Mouse (Mus musculus): ENCODE measurements at regions not wholly inside any gene's neighbourhood (a gene's known extent, or its start where the extent isn't known, plus 50 kb on each side); places are given as distances from the start of the nearest gene placed in this dataset.

DNA sequence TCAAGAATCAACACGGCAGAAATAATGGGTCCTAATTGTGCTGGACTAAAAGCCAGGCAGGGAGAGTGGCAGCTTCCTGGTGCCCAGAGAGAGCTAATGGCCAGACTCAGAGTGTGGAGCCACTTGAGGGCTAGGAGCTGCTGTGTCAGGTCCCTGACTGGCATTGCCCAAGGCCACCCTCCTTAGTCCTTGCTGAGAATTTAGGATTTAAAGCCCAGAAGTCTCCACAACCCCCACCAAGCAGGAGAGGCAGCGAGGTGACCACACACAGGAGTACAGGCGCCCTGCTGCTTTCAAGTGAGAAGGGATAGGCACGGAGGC lies 133.7 kb downstream of the Tpra1 start:
- Histone ChIP-seq H3K4me1 (ENCODE audit: control insufficient read depth, insufficient read depth, low read length) (no peaks in the 10 kb centered on the region), H3K9me3 (replicated peaks; ENCODE audit: control insufficient read depth, low read length) (no peaks in the 10 kb centered on the region), H3K36me3 (replicated peaks; ENCODE audit: control insufficient read depth, insufficient read depth, low read depth, low read length) (no peaks in the 10 kb centered on the region), H3K4me2 (ENCODE audit: low read depth, low read length) (no peak overlapping the region), H3K9ac (replicated peaks; ENCODE audit: low read length) (no peak overlapping the region), H3K4me3 (ENCODE audit: low read depth, low read length) (no peak overlapping the region), H3K27me3 (ENCODE audit: control insufficient read depth, insufficient read depth, low read length) (no peaks in the 10 kb centered on the region; the same call in 1 of the 2 replicates), H3K27ac (replicated peaks; ENCODE audit: low read depth, low read length) (no peak overlapping the region)
- 51% methylated on average over 4 of the region's 4 CpGs for WGBS
- DNase-seq (ENCODE audit: low spot score): no peak
- no peak for ATAC-seq (replicated peaks; ENCODE audit: insufficient number of reproducible peaks, low FRiP score, low TSS enrichment, low read depth)

- no peak overlapping the region for H3K27ac ChIP-seq (replicated peaks; ENCODE audit: low read depth, low read length)
- no peaks in the 10 kb centered on the region for H3K4me1 ChIP-seq (ENCODE audit: control insufficient read depth, insufficient read depth, low read length)
- H3K4me3 ChIP-seq (ENCODE audit: low read depth, low read length): no peak overlapping the region
- H3K9ac ChIP-seq (replicated peaks; ENCODE audit: low read length): no peak overlapping the region
- 28% methylated on average over 2 of the region's 2 CpGs for WGBS
- no peaks in the 10 kb centered on the region; the same call in 1 of the 2 replicates for H3K27me3 ChIP-seq (ENCODE audit: control insufficient read depth, insufficient read depth, low read length)
- no peaks in the 10 kb centered on the region for H3K36me3 ChIP-seq (replicated peaks; ENCODE audit: control insufficient read depth, insufficient read depth, low read depth, low read length)
- H3K4me2 ChIP-seq (ENCODE audit: low read depth, low read length): no peak overlapping the region
- no peak for ATAC-seq (replicated peaks; ENCODE audit: insufficient number of reproducible peaks, low FRiP score, low TSS enrichment, low read depth)
- no peak for DNase-seq (ENCODE audit: low spot score)
- no peaks in the 10 kb centered on the region for H3K9me3 ChIP-seq (replicated peaks; ENCODE audit: control insufficient read depth, low read length)
These were observed 135.3 kb downstream of the Tpra1 start for GRCm38 (mm10) chr6:89037392-89037791.

DNA sequence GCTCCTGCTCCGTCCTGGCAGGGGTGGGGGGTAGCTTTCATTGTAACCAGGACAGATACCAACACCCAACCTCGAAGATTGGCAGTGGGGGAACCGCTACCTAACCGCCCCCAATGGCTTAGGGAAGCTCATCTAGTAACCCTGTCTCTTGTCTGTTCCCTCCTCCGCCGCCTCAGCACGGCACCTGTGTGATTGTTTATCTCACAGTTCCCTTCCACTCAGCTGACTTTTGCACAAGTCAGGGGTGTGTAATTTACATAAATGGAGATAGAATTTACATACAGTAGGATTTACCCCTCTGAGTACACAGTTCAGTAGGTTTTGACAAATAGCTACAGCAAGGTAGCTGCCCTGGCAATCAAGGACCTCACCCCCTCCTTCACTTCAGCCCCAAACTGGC lies 135.8 kb downstream of the Tpra1 start:
- Histone ChIP-seq H3K4me2 (ENCODE audit: low read depth, low read length) (no peak overlapping the region), H3K27me3 (ENCODE audit: control insufficient read depth, insufficient read depth, low read length) (no peaks in the 10 kb centered on the region; the same call in 1 of the 2 replicates), H3K4me3 (ENCODE audit: low read depth, low read length) (no peak overlapping the region), H3K9ac (replicated peaks; ENCODE audit: low read length) (no peak overlapping the region), H3K4me1 (ENCODE audit: control insufficient read depth, insufficient read depth, low read length) (no peaks in the 10 kb centered on the region), H3K36me3 (replicated peaks; ENCODE audit: control insufficient read depth, insufficient read depth, low read depth, low read length) (no peaks in the 10 kb centered on the region), H3K27ac (replicated peaks; ENCODE audit: low read depth, low read length) (no peak overlapping the region), H3K9me3 (replicated peaks; ENCODE audit: control insufficient read depth, low read length) (no peaks in the 10 kb centered on the region)
- ATAC-seq (replicated peaks; ENCODE audit: insufficient number of reproducible peaks, low FRiP score, low TSS enrichment, low read depth) (no peak), DNase-seq (ENCODE audit: low spot score) (no peak)
- 70% methylated on average over 7 of the region's 7 CpGs for WGBS

DNA sequence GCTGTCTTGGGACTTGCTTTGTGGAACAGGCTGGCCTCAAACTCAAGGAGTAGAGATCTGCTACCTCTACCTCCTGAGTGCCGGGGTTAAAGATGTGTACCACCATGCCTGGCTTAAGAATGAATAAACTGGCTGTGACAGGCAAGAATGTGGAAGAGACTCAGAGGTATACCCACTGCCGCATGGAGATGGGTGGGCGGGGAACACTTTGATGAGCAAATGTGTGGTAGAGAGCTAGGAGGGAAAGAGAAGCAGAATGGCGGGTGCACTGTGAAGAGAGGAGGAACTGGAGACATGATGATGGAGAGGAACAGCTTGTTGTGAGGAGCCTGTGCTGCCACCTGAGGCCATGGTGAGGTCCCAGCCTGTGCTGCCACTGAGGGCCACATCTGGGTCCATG lies 138.9 kb downstream of the Tpra1 start:
- no peak for ATAC-seq (replicated peaks; ENCODE audit: insufficient number of reproducible peaks, low FRiP score, low TSS enrichment, low read depth)
- no peak overlapping the region for H3K9ac ChIP-seq (replicated peaks; ENCODE audit: low read length)
- no peak overlapping the region for H3K27ac ChIP-seq (replicated peaks; ENCODE audit: low read depth, low read length)
- no peaks in the 10 kb centered on the region for H3K36me3 ChIP-seq (replicated peaks; ENCODE audit: control insufficient read depth, insufficient read depth, low read depth, low read length)
- H3K4me3 ChIP-seq (ENCODE audit: low read depth, low read length): no peak overlapping the region
- no peaks in the 10 kb centered on the region for H3K9me3 ChIP-seq (replicated peaks; ENCODE audit: control insufficient read depth, low read length)
- H3K27me3 ChIP-seq (ENCODE audit: control insufficient read depth, insufficient read depth, low read length): no peaks in the 10 kb centered on the region
- no peak overlapping the region for H3K4me2 ChIP-seq (ENCODE audit: low read depth, low read length)
- no peaks in the 10 kb centered on the region for H3K4me1 ChIP-seq (ENCODE audit: control insufficient read depth, insufficient read depth, low read length)
- WGBS: 84% methylated on average over 4 of the region's 4 CpGs
- DNase-seq (ENCODE audit: low spot score): no peak

DNA sequence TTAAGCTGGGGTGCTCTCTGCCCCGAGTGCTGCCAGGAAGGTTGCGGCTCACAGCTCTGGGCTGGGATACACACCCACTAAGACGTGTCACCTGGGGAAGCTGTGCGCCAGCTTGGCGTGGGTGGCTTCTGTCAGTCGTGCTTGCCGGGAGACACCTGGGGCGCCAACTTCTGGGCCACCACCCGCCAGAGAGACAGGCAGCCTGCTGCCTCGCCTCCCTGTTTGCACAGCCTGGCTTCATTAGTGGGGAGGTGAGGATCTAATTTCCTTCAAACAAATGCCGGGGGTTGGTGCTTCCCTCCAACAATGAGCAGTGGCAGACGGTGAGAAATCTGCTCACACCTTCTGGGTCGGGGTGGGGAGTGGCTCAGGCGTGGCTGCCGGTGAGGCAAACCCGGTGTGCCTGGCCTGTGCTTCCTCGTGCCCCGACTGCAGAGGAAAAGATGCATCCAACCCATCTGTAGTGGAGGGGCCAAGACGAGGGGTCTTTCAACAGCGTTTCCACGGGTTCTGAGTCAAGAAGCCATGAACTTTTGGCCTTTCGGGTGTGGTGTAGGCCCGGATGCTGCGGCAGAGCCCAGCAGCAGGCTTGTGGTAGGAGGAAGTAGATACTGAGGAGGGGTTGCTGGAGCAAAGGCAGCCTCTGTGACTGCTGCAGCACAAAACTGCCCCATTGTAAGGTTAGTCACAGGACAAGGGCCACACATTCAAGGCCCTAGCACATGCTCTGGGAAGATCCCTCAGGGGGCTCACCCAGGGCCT lies 140.6 kb downstream of the Tpra1 start:
- Histone ChIP-seq H3K27ac (replicated peaks; ENCODE audit: low read depth, low read length) (no peak overlapping the region), H3K9me3 (replicated peaks; ENCODE audit: control insufficient read depth, low read length) (no peaks in the 10 kb centered on the region), H3K4me3 (ENCODE audit: low read depth, low read length) (no peak overlapping the region), H3K27me3 (ENCODE audit: control insufficient read depth, insufficient read depth, low read length) (no peaks in the 10 kb centered on the region), H3K4me1 (ENCODE audit: control insufficient read depth, insufficient read depth, low read length) (no peaks in the 10 kb centered on the region), H3K36me3 (replicated peaks; ENCODE audit: control insufficient read depth, insufficient read depth, low read depth, low read length) (no peaks in the 10 kb centered on the region), H3K9ac (replicated peaks; ENCODE audit: low read length) (no peak overlapping the region), H3K4me2 (ENCODE audit: low read depth, low read length) (no peak overlapping the region)
- ATAC-seq (replicated peaks; ENCODE audit: insufficient number of reproducible peaks, low FRiP score, low TSS enrichment, low read depth) (no peak), DNase-seq (ENCODE audit: low spot score) (peak; percentile 18)
- 50% methylated on average over 24 of the region's 24 CpGs for WGBS

- DNase-seq (ENCODE audit: low spot score) (no peak), ATAC-seq (replicated peaks; ENCODE audit: insufficient number of reproducible peaks, low FRiP score, low TSS enrichment, low read depth) (no peak)
- Histone ChIP-seq H3K9me3 (replicated peaks; ENCODE audit: control insufficient read depth, low read length) (no peaks in the 10 kb centered on the region), H3K4me1 (ENCODE audit: control insufficient read depth, insufficient read depth, low read length) (no peaks in the 10 kb centered on the region), H3K27me3 (ENCODE audit: control insufficient read depth, insufficient read depth, low read length) (no peaks in the 10 kb centered on the region), H3K36me3 (replicated peaks; ENCODE audit: control insufficient read depth, insufficient read depth, low read depth, low read length) (no peaks in the 10 kb centered on the region), H3K4me3 (ENCODE audit: low read depth, low read length) (no peak overlapping the region), H3K4me2 (ENCODE audit: low read depth, low read length) (no peak overlapping the region), H3K9ac (replicated peaks; ENCODE audit: low read length) (no peak overlapping the region), H3K27ac (replicated peaks; ENCODE audit: low read depth, low read length) (no peak overlapping the region)
- WGBS: 74% methylated on average over 4 of the region's 4 CpGs
These were observed 143.4 kb downstream of the Tpra1 start for GRCm38 (mm10) chr6:89045436-89045966.

DNA sequence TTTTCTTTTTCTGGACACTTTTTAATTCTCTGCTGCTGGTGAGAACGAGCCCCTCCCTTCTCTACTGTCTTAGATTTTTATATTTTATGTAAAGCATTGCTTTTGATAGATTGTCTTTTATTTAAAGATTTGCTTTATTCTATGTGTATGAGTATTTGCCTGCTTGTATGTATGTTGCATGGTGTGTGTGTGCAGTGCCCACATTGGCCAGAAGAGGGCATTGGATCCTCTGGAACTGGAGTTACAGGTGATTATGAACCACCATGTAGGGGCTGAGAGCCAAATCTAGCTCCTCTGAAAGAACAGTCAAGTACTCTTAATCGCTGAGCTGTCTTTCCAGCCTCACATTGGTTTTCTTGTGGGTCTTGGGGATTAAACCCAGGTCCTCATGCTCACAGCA lies 144.4 kb downstream of the Tpra1 start:
- no peak overlapping the region for H3K4me2 ChIP-seq (ENCODE audit: low read depth, low read length)
- no peak overlapping the region for H3K4me3 ChIP-seq (ENCODE audit: low read depth, low read length)
- ATAC-seq (replicated peaks; ENCODE audit: insufficient number of reproducible peaks, low FRiP score, low TSS enrichment, low read depth) (no peak), DNase-seq (ENCODE audit: low spot score) (no peak)
- no peaks in the 10 kb centered on the region for H3K9me3 ChIP-seq (replicated peaks; ENCODE audit: control insufficient read depth, low read length)
- WGBS: 83% methylated on average over 2 of the region's 2 CpGs
- no peaks in the 10 kb centered on the region for H3K4me1 ChIP-seq (ENCODE audit: control insufficient read depth, insufficient read depth, low read length)
- no peaks in the 10 kb centered on the region for H3K36me3 ChIP-seq (replicated peaks; ENCODE audit: control insufficient read depth, insufficient read depth, low read depth, low read length)
- no peak overlapping the region for H3K9ac ChIP-seq (replicated peaks; ENCODE audit: low read length)
- no peaks in the 10 kb centered on the region for H3K27me3 ChIP-seq (ENCODE audit: control insufficient read depth, insufficient read depth, low read length)
- no peak overlapping the region for H3K27ac ChIP-seq (replicated peaks; ENCODE audit: low read depth, low read length)

DNA sequence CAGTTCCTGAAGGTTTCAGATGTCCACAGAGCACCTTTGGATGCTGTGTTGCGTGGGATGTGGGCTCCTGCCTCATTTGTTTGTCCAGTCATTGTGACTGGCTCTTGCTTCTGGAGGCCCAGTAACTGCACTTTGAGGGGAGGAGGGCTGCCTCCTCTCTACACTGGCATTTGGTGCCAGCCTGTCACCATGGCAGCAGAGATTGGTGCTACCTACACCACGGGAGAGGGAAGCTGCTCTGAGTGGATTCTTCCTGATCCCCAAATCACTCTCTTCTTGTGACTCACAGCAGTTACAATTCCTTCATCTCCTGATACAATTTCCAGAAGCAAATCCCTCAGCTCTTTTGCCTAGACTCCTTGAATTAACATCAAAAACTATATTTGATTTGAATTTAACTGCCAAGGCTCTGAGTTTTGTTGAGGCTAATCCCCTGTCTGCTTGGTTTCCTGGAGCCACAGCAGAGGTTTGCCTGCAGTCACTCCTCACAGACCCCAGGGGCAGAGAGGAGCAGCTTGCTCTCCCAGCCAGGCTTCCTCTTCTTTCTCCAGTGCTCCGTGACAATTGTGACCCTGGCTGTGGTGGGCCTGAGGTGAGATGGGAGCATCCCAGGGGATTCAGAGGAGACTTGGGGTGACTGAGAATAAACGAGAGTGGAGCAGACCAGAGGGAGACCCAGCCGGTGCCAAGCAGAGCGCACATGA lies 145.7 kb downstream of the Tpra1 start:
- Histone ChIP-seq H3K27me3 (ENCODE audit: control insufficient read depth, insufficient read depth, low read length) (no peaks in the 10 kb centered on the region), H3K36me3 (replicated peaks; ENCODE audit: control insufficient read depth, insufficient read depth, low read depth, low read length) (no peaks in the 10 kb centered on the region), H3K4me2 (ENCODE audit: low read depth, low read length) (no peak overlapping the region), H3K4me1 (ENCODE audit: control insufficient read depth, insufficient read depth, low read length) (no peaks in the 10 kb centered on the region), H3K4me3 (ENCODE audit: low read depth, low read length) (no peak overlapping the region), H3K27ac (replicated peaks; ENCODE audit: low read depth, low read length) (no peak overlapping the region), H3K9ac (replicated peaks; ENCODE audit: low read length) (no peak overlapping the region), H3K9me3 (replicated peaks; ENCODE audit: control insufficient read depth, low read length) (no peaks in the 10 kb centered on the region)
- DNase-seq (ENCODE audit: low spot score) (no peak), ATAC-seq (replicated peaks; ENCODE audit: insufficient number of reproducible peaks, low FRiP score, low TSS enrichment, low read depth) (no peak)
- WGBS: 60% methylated on average over 6 of the region's 6 CpGs

Data from embryonic facial prominence, embryonic 11.5 days (tissue).